Mouse (Mus musculus) limb, embryonic 12.5 days (tissue): ENCODE results near the gene Zfp64. TPM values are rescaled to one million over a fixed set of nuclear protein-coding genes. Genes with fewer than 3 reads are reported as not detected.
A peak's percentile ranks its signal among the peaks of the same experiment; 100 is the strongest.

Source experiments
- ATAC-seq: fragments of 200-750 bp; cut with Nextera tagmentation; 2 replicates; pipeline ENCODE4 v1.8.0; 2017; ENCODE audit warnings: low read depth, moderate TSS enrichment; ENCODE audit not compliant: insufficient number of reproducible peaks, insufficient read depth, low FRiP score, low TSS enrichment
- H3K27ac ChIP-seq: fragments of 300-500 bp; sonication (generic); 2 replicates; pipeline ENCODE4 v1.5.1; 2016; ENCODE audit warnings: mild to moderate bottlenecking, moderate library complexity
- H3K27me3 ChIP-seq: fragments of 300-500 bp; sonication (generic); 2 replicates; pipeline ENCODE4 v1.6.1; 2016; ENCODE audit warnings: mild to moderate bottlenecking, moderate library complexity
- H3K36me3 ChIP-seq: fragments of 300-500 bp; sonication (generic); 2 replicates; pipeline ENCODE4 v1.6.1; 2016; ENCODE audit warnings: mild to moderate bottlenecking, moderate library complexity
- H3K4me1 ChIP-seq: fragments of 300-500 bp; sonication (generic); replicated peaks from 2 replicates; pipeline ENCODE4 v1.6.1; 2016
- H3K4me2 ChIP-seq: fragments of 300-500 bp; sonication (generic); 2 replicates; pipeline ENCODE4 v1.6.1; 2016; ENCODE audit warnings: mild to moderate bottlenecking, moderate library complexity
- H3K4me3 ChIP-seq: fragments of 300-500 bp; sonication (generic); replicated peaks from 2 replicates; pipeline ENCODE4 v1.5.1; 2016; ENCODE audit warnings: mild to moderate bottlenecking
- H3K9ac ChIP-seq: fragments of 300-500 bp; sonication (generic); replicated peaks from 2 replicates; pipeline ENCODE4 v1.6.1; 2016; ENCODE audit warnings: mild to moderate bottlenecking, moderate library complexity
- H3K9me3 ChIP-seq: fragments of 300-500 bp; sonication (generic); 2 replicates; pipeline ENCODE4 v1.6.1; 2016; ENCODE audit warnings: mild to moderate bottlenecking, moderate library complexity
- WGBS: fragments of 180-500 bp; shearing (Covaris S2); methylation state at CpG from one replicate; pipeline ENCODE4 v1.1.7; 2016; 5-methylcytosine and 5-hydroxymethylcytosine counted together
- polyA plus RNA-seq: library from polyadenylated mRNA; unstranded; fragments of >200 nt; fragmentation: Nextera tagmentation; extraction: Ambion mirVana; gene quantifications from 2 replicates; pipeline ENCODE4 v1.2.1, GENCODE M21; 2016

The Zfp64 gene
- polyA plus RNA-seq, 1 experiment from 2014 or later = 54.0 TPM

DNA sequence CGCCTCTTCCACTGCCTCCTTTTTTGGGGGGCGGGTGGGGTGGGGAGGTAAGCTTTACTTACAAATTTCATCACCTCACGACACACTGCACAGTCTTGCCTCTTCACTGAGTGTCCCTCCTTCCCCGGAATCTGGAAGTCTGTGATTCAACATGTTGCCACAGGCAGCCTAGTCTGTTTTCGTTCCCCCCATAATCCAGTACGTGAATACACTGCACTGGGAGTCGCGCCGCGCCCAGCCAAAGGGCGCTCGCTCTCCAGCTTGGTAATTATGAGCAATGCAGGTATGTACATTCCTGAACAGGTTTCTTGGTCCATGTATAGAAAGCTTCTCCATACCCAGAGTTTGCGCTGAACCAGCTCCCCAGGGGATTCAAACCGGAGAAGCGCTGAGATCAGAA is 35.4 kb downstream of the Zfp64 start:
- no peak for ATAC-seq

DNA sequence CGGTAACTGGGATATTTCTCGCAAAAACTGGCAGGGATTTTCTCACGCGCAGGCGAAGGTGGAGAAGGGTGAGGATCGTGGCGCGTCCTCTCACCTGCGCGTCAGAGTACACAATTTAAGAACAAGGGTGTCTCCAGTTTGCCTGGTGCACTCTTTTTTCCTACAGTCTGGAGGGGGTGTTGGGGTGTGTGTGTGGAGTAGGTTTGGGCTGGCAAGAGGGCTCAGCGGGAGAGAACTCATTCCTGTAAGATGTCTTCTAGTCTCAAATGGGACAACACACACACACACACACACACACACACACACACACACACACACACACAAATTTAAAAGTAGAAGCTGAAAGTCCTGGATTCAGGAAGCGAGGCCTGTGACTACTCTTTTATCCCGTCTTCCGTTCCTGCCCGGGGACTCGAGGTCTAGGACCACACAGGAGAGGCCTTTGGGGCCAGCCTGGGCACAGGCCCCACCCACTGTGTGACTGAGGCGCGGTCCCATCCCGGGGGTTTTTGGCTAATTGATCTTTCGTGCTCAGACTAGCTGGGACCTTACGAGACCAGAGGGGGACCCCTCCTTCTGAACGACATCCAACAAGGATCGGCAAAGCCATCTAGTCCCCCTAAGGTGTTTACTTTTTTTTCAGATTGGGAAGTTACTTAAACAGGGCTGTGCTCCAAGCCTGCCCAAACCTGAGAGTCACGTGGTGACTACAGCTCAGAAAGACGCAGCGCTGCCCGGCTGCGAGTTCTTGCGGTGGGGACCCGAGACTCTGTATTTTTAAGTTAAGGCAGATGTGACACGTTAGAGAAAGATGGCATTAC is 42.3 kb downstream of the Zfp64 start:
- H3K27ac ChIP-seq = peak overlapping the region; percentile 60; the same call in 1 of the 2 replicates
- H3K27me3 ChIP-seq = peaks cover 45% of the 10 kb centered on the region
- peak overlapping the region; percentile 90 for H3K4me2 ChIP-seq
- WGBS = under 1% methylated on average over 31 of the region's 31 CpGs
- peak overlapping the region; percentile 52 for H3K4me3 ChIP-seq
- H3K9me3 ChIP-seq = peaks cover 3% of the 10 kb centered on the region; the same call in 1 of the 2 replicates
- H3K9ac ChIP-seq = peak overlapping the region; percentile 31
- peaks cover 35% of the 10 kb centered on the region for H3K4me1 ChIP-seq
- H3K36me3 ChIP-seq = peaks cover 6% of the 10 kb centered on the region; the same call in 1 of the 2 replicates
- peak; percentile 50; the same call in 1 of the 2 replicates for ATAC-seq

More for the DNA sequence above, 35.4 kb downstream of the Zfp64 start:
- Histone ChIP-seq H3K36me3 (peaks cover 3% of the 10 kb centered on the region; the same call in 1 of the 2 replicates), H3K27me3 (peaks cover 3% of the 10 kb centered on the region; the same call in 1 of the 2 replicates), H3K9me3 (peaks cover 4% of the 10 kb centered on the region; the same call in 1 of the 2 replicates), H3K4me3 (no peak overlapping the region), H3K4me1 (no peaks in the 10 kb centered on the region; the same call in 1 of the 2 replicates), H3K27ac (no peak overlapping the region), H3K9ac (no peak overlapping the region), H3K4me2 (0 out of 2 replicates have a peak overlapping the region, but pooled peaks have one; percentile 3)
- 54% methylated on average over 15 of the region's 15 CpGs for WGBS

DNA sequence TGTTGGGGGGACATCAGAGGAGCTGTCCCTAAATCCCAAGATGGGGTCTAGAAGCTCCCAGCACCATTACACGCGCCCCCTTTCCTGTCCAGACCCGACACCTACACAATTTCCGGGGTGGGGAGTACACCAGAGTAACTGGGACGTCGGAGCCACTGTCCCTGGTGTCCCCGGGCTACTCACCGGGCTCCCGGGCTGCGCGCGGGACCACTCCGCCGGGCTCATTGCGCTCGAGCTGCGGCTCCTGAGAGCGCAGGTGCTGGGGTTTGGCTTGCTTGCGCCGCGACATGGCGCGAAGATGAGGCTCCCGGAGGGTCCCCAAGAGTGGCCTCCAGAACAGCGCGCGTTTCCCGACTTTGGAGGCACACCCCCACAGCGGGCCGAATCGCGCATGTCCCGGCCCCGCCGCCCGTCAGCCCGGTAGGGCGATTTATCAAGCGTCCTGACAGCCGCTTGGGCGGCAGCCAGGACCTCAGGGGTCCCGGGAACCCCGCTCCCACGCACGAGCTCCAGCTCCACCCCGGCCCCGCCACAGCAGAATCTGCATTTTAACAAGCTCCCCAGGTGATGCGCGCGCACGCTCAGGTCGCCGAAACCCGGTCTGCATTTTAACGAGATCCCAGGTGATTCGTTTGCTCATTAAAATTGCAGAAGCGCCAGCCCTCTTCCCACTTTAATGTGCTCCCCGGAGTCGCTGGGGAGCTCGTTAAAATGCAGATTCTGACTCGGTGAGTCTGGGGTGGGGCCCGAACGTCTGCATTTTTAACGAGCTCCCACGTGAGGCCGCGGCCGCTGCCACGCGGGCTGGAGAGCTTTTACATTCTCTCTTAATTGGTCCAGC is 43.1 kb downstream of the Zfp64 start:
- peak; percentile 38; the same call in 1 of the 2 replicates for ATAC-seq
- H3K9ac ChIP-seq = peak overlapping the region; percentile 45; the same call in 1 of the 2 replicates
- under 1% methylated on average over 70 of the region's 70 CpGs for WGBS
- peak overlapping the region; percentile 90 for H3K4me2 ChIP-seq
- H3K4me1 ChIP-seq = peaks cover 35% of the 10 kb centered on the region
- H3K27ac ChIP-seq = peak overlapping the region; percentile 60
- peaks cover 45% of the 10 kb centered on the region for H3K27me3 ChIP-seq
- H3K36me3 ChIP-seq = peaks cover 6% of the 10 kb centered on the region; the same call in 1 of the 2 replicates
- H3K4me3 ChIP-seq = peak overlapping the region; percentile 52
- H3K9me3 ChIP-seq = peaks cover 3% of the 10 kb centered on the region; the same call in 1 of the 2 replicates

DNA sequence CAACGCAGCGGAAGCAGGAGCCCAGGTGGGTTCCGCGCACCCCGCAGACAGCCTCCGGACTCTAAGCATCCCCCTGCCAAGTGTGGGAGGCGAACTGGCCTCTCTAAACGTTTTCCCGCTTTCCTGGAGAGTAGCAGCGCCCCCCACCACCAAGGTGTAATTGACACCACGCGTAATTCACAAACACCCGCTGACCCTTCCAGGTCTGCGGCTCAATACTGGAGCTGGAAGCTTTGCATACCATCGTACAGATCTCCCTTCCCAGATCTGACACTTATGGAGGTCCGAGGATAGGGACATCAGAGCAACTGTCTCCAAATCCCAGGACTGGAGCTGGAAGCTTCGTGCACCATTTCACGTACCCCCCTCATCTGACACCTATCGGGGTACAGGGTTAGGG is 43.9 kb downstream of the Zfp64 start:
- WGBS = under 1% methylated on average over 19 of the region's 19 CpGs
- peak overlapping the region; percentile 52 for H3K4me3 ChIP-seq
- ATAC-seq = no peak
- peaks cover 3% of the 10 kb centered on the region; the same call in 1 of the 2 replicates for H3K9me3 ChIP-seq
- peak overlapping the region; percentile 45; the same call in 1 of the 2 replicates for H3K9ac ChIP-seq
- peaks cover 45% of the 10 kb centered on the region for H3K27me3 ChIP-seq
- H3K36me3 ChIP-seq = peaks cover 6% of the 10 kb centered on the region; the same call in 1 of the 2 replicates
- H3K27ac ChIP-seq = peak overlapping the region; percentile 60; the same call in 1 of the 2 replicates
- peaks cover 41% of the 10 kb centered on the region for H3K4me1 ChIP-seq
- H3K4me2 ChIP-seq = peak overlapping the region; percentile 90

DNA sequence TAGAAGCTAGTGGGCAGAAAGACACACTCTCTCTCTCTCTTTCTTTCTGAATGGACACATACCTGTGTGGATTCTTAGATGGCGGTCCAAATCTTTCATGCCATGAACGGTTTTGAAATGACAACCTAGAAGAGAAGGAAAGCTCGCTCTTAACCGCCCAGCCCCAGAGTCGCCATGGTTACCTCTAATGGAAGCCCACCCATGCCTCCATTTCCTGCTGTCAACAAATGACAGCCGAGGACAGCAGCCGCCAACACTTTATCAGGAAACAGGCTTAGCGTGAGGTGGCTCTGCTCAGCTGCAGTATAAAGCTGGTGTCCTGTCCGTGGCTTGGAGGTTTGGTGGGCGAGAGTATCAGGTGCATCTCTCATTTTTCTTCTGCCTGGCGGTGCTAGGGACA is 49.4 kb downstream of the Zfp64 start:
- Histone ChIP-seq H3K9ac (no peak overlapping the region), H3K36me3 (peaks cover 6% of the 10 kb centered on the region; the same call in 1 of the 2 replicates), H3K4me3 (no peak overlapping the region), H3K27me3 (peaks cover 19% of the 10 kb centered on the region), H3K9me3 (peaks cover 3% of the 10 kb centered on the region; the same call in 1 of the 2 replicates), H3K27ac (no peak overlapping the region), H3K4me2 (no peak overlapping the region; the same call in 1 of the 2 replicates), H3K4me1 (peaks cover 32% of the 10 kb centered on the region)
- no peak for ATAC-seq
- WGBS = 43% methylated on average over 11 of the region's 11 CpGs

DNA sequence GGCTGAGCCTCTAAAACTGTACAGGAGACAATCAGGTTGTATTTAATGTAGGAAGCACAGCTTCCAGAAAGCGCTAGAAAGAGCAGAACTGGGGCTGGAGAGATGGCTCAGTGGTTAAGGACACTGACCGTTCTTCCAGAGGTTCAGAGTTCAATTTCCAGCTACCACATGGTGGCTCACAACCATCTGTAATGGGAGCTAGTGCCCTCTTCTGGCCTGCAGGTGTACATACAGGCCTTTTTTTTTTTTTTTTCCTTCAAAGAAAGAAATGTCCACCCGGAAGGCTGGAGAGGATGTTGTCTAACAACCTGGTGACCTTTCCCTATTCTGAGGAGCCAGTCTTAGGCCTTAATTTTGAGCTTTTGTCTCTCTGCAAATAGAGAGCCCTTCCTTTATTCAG is 50.5 kb downstream of the Zfp64 start:
- Histone ChIP-seq H3K4me3 (no peak overlapping the region), H3K4me1 (peaks cover 23% of the 10 kb centered on the region), H3K9ac (no peak overlapping the region), H3K27ac (no peak overlapping the region), H3K9me3 (peaks cover 3% of the 10 kb centered on the region; the same call in 1 of the 2 replicates), H3K27me3 (peaks cover 9% of the 10 kb centered on the region; the same call in 1 of the 2 replicates), H3K36me3 (peaks cover 11% of the 10 kb centered on the region; the same call in 1 of the 2 replicates), H3K4me2 (no peak overlapping the region)
- WGBS = 80% methylated on average over 3 of the region's 3 CpGs
- ATAC-seq = no peak

DNA sequence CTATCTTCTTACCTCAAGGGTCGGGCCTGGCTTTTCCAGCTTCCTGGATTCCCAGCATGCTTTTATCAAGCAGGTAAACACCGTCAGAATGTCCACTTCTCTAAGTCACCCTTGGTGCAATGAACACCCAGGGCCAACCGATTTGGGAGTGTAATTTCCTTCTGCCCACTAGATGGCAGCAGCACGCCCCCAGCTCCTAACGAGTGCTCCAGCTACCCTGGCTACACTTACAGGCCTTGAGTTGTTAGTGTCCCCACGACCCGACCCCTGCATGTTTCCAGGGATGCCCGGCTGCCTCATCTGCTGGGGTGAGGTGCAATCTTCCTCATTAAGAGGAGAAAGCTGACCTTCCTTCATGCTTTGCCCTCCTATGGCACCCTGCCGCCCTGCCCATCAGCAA is 51.2 kb downstream of the Zfp64 start:
- peaks cover 11% of the 10 kb centered on the region; the same call in 1 of the 2 replicates for H3K36me3 ChIP-seq
- H3K4me3 ChIP-seq = no peak overlapping the region
- 13% methylated on average over 9 of the region's 9 CpGs for WGBS
- H3K27me3 ChIP-seq = peaks cover 2% of the 10 kb centered on the region; the same call in 1 of the 2 replicates
- H3K27ac ChIP-seq = no peak overlapping the region
- H3K4me2 ChIP-seq = no peak overlapping the region
- H3K9me3 ChIP-seq = no peaks in the 10 kb centered on the region
- H3K9ac ChIP-seq = no peak overlapping the region
- H3K4me1 ChIP-seq = peaks cover 23% of the 10 kb centered on the region
- 0 out of 2 replicates have a peak, but pooled peaks have one; percentile 24 for ATAC-seq

DNA sequence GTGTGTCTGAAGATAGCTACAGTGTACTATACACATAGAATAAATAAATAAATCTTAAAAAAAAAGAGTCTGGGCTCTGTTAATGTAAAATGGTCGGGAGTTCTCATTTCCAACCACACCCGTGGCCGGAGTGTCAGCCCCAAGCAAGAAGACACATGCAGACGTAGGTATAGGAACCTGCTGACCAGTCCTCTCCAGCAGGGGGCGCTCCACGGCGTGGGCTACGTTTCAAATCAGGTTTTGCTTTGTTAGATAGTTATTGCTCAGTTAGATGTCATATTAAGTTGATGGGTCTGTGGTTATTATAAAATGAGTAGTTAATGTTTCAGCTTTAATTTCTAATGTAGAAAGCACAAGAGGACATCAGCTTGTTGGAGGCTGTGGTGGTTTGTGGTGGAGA is 52.8 kb downstream of the Zfp64 start:
- no peak overlapping the region for H3K4me3 ChIP-seq
- WGBS = 24% methylated on average over 8 of the region's 8 CpGs
- no peaks in the 10 kb centered on the region for H3K27me3 ChIP-seq
- H3K36me3 ChIP-seq = peaks cover 20% of the 10 kb centered on the region
- no peak overlapping the region for H3K9ac ChIP-seq
- H3K4me1 ChIP-seq = peaks cover 23% of the 10 kb centered on the region
- no peaks in the 10 kb centered on the region for H3K9me3 ChIP-seq
- no peak overlapping the region for H3K4me2 ChIP-seq
- H3K27ac ChIP-seq = no peak overlapping the region
- no peak for ATAC-seq

DNA sequence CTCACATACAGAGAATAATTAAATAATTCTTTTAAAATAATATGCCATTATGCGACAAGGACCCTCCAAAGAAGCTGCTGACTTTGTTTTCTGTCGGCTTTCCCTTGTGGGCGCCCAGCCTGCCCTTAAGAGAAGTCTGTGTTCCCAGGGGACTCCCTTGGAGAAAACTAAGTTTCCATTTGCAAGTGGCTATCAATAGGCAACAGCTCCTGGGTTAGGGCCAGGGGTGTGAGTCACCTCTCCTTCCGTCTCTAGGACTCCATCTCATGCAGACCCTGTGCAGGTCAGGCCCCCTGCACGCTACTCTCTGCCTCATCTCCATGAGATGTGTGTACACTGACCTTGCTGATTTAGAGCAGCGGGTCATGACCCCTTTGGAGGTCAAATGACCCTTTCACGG is 57.5 kb downstream of the Zfp64 start:
- Histone ChIP-seq H3K9ac (no peak overlapping the region), H3K27me3 (no peaks in the 10 kb centered on the region), H3K4me1 (no peaks in the 10 kb centered on the region), H3K27ac (no peak overlapping the region), H3K9me3 (no peaks in the 10 kb centered on the region), H3K4me3 (no peak overlapping the region), H3K4me2 (no peak overlapping the region), H3K36me3 (peaks cover 38% of the 10 kb centered on the region)
- no peak for ATAC-seq
- WGBS = 84% methylated on average over 7 of the region's 7 CpGs

DNA sequence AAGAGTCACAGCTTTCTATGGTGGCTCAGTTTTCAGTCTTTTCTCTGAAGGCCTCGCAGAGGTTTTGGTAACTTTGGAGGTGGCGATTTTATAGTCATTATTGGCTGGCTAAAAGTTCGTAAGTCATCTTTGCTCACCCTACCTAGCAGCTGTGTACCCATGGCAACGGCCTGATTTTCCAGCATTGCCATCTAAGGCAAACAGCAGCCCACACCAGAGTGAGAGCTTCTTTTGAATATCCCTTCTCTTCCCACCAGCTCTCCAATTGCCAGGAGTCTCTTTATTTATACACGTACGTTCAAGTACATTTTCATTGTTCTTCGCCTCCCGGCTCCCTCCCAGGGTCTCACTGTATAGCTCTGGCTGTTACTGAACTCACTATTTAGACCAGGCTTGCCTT is 59.9 kb downstream of the Zfp64 start:
- H3K4me1 ChIP-seq = no peaks in the 10 kb centered on the region
- ATAC-seq = no peak
- WGBS = 88% methylated on average over 8 of the region's 8 CpGs
- no peak overlapping the region for H3K4me3 ChIP-seq
- no peak overlapping the region for H3K27ac ChIP-seq
- H3K9me3 ChIP-seq = no peaks in the 10 kb centered on the region
- no peaks in the 10 kb centered on the region for H3K27me3 ChIP-seq
- H3K4me2 ChIP-seq = no peak overlapping the region
- peaks cover 38% of the 10 kb centered on the region for H3K36me3 ChIP-seq
- H3K9ac ChIP-seq = no peak overlapping the region
